In genomic region chr10:125749031-125749585, GRCm38 (mm10) we compare ENCODE assay signal across 26 mouse cellular contexts.
DNase-seq lines count a peak whose midpoint lies in the region; ATAC-seq and TF ChIP-seq lines count a peak whose summit lies in the region.
"Had no signal": no experiment of that assay in that cellular context is flagged by ENCODE, and none has a peak within 500 bp of the region (broad histone marks: within the 10 kb centered on the region; RNA-seq: fewer than 3 reads in every experiment).

No protein-coding gene starts in this region.

- H3K9me3 ChIP-seq in heart, embryonic 10.5 days: no peaks in the 10 kb centered on the region
- H3K9me3 ChIP-seq in midbrain, embryonic 11.5 days (ENCODE audit: control insufficient read depth, low read length): no peaks in the 10 kb centered on the region
- H3K9me3 ChIP-seq in midbrain, embryonic 14.5 days (ENCODE audit: control insufficient read depth, low read length): no peaks in the 10 kb centered on the region
- no peaks in the 10 kb centered on the region for H3K9me3 ChIP-seq in kidney, postnatal 0 days (replicated peaks; ENCODE audit: low read length)
- H3K9me3 ChIP-seq in midbrain, embryonic 16.5 days (replicated peaks; ENCODE audit: control insufficient read depth, low read length, poor library complexity, severe bottlenecking): no peaks in the 10 kb centered on the region
- H3K9me3 ChIP-seq in intestine, embryonic 15.5 days: no peaks in the 10 kb centered on the region
- H3K9me3 ChIP-seq: forebrain, embryonic 10.5 days; heart, embryonic 15.5 days; hindbrain, embryonic 10.5 days; liver, embryonic 12.5 days; midbrain, embryonic 13.5 days; neural tube, embryonic 15.5 days; stomach, embryonic 15.5 days had no signal

- H3K27ac ChIP-seq in heart, embryonic 10.5 days: no peak overlapping the region
- H3K27ac ChIP-seq in midbrain, embryonic 11.5 days (ENCODE audit: low read depth, low read length): no peak overlapping the region
- no peak overlapping the region for H3K27ac ChIP-seq in midbrain, embryonic 14.5 days (replicated peaks; ENCODE audit: low read depth, low read length)
- H3K27ac ChIP-seq in kidney, postnatal 0 days: no peak overlapping the region
- H3K27ac ChIP-seq in midbrain, embryonic 16.5 days (ENCODE audit: low read length): no peak overlapping the region
- no peak overlapping the region for H3K27ac ChIP-seq in intestine, embryonic 15.5 days
- H3K27ac ChIP-seq: forebrain, embryonic 10.5 days; heart, adult 2 months; heart, embryonic 15.5 days; hindbrain, embryonic 10.5 days; liver, embryonic 12.5 days; midbrain, embryonic 13.5 days; neural tube, embryonic 15.5 days; stomach, embryonic 15.5 days had no signal

- no peaks in the 10 kb centered on the region for H3K27me3 ChIP-seq in heart, embryonic 10.5 days (ENCODE audit: insufficient read depth, poor library complexity, severe bottlenecking)
- no peaks in the 10 kb centered on the region for H3K27me3 ChIP-seq in midbrain, embryonic 11.5 days (ENCODE audit: control insufficient read depth, insufficient read depth, low read length)
- H3K27me3 ChIP-seq in midbrain, embryonic 14.5 days (ENCODE audit: control insufficient read depth, insufficient read depth, low read length): no peaks in the 10 kb centered on the region
- H3K27me3 ChIP-seq in kidney, postnatal 0 days (ENCODE audit: insufficient read depth, low read length): no peaks in the 10 kb centered on the region
- no peaks in the 10 kb centered on the region for H3K27me3 ChIP-seq in splenic B cell, adult 2 months (ENCODE audit: control insufficient read depth, insufficient read depth, low read length, poor library complexity, severe bottlenecking)
- H3K27me3 ChIP-seq in midbrain, embryonic 16.5 days (ENCODE audit: control insufficient read depth, insufficient read depth, low read depth, low read length): no peaks in the 10 kb centered on the region
- H3K27me3 ChIP-seq in intestine, embryonic 15.5 days (replicated peaks): no peaks in the 10 kb centered on the region
- H3K27me3 ChIP-seq: heart, embryonic 15.5 days; liver, embryonic 12.5 days; midbrain, embryonic 13.5 days; neural tube, embryonic 15.5 days; Patski; stomach, embryonic 15.5 days had no signal

- WGBS in heart, embryonic 10.5 days: 58% methylated on average over 6 of the region's 6 CpGs
- WGBS in midbrain, embryonic 11.5 days: 75% methylated on average over 6 of the region's 6 CpGs
- WGBS in midbrain, embryonic 14.5 days: 79% methylated on average over 6 of the region's 6 CpGs
- WGBS in kidney, postnatal 0 days: 56% methylated on average over 6 of the region's 6 CpGs
- 75% methylated on average over 6 of the region's 6 CpGs for WGBS in midbrain, embryonic 16.5 days
- 67% methylated on average over 6 of the region's 6 CpGs for WGBS in intestine, embryonic 15.5 days

- TF ChIP-seq CTCF in kidney, postnatal 0 days (IDR thresholded peaks at IDR 0.05; ENCODE audit: low read depth): no peak

- intact Hi-C loops in heart, postnatal 25 days (cut with DNase I): no loop called here

- no peak for ATAC-seq in midbrain, embryonic 11.5 days (ENCODE audit: low FRiP score)
- no peak for ATAC-seq in midbrain, embryonic 14.5 days (ENCODE audit: low FRiP score, low TSS enrichment)
- ATAC-seq in kidney, postnatal 0 days (replicated peaks; ENCODE audit: low FRiP score, low read depth): 0 out of 2 replicates have a peak, but pooled peaks have one; percentile 36
- ATAC-seq in midbrain, embryonic 16.5 days: no peak
- no peak for ATAC-seq in intestine, embryonic 15.5 days
- ATAC-seq: CD4-positive, CD25-positive, alpha-beta regulatory T cell, adult 4 months; forebrain, postnatal 0 days; liver, embryonic 12.5 days; midbrain, embryonic 13.5 days; Patski had no signal

- DNase-seq in heart, embryonic 10.5 days (ENCODE audit: low spot score): peak; percentile 48
- DNase-seq in heart, postnatal 25 days (ENCODE audit: low spot score): no peak
- peak; percentile 49 for DNase-seq in midbrain, embryonic 11.5 days (ENCODE audit: low spot score, missing footprints)
- DNase-seq in midbrain, embryonic 14.5 days: no peak
- no peak for DNase-seq in kidney, postnatal 0 days (ENCODE audit: low spot score)
- DNase-seq in splenic B cell, adult 2 months (ENCODE audit: low read depth, low spot score): peak; percentile 3
- DNase-seq: adrenal gland, adult 8-10 months; cerebellum, adult 11-12 months; cerebellum, postnatal 14 days; forebrain, postnatal 0 days; heart, adult 2 months; left cerebral cortex, postnatal 4 days; lung, embryonic 14.5 days; lung, postnatal 36 days; right cerebral cortex, postnatal 25 days had no signal

- H3K9ac ChIP-seq in midbrain, embryonic 11.5 days (ENCODE audit: low read length): no peak overlapping the region
- H3K9ac ChIP-seq in midbrain, embryonic 14.5 days (replicated peaks; ENCODE audit: low read length): no peak overlapping the region
- no peak overlapping the region for H3K9ac ChIP-seq in kidney, postnatal 0 days (ENCODE audit: low read depth, low read length)
- no peak overlapping the region for H3K9ac ChIP-seq in midbrain, embryonic 16.5 days (ENCODE audit: low read depth, low read length)
- H3K9ac ChIP-seq in intestine, embryonic 15.5 days: no peak overlapping the region
- H3K9ac ChIP-seq: forebrain, postnatal 0 days; heart, embryonic 15.5 days; liver, embryonic 12.5 days; lung, embryonic 14.5 days; midbrain, embryonic 13.5 days; neural tube, embryonic 15.5 days; stomach, embryonic 15.5 days had no signal

- H3K4me1 ChIP-seq in heart, embryonic 10.5 days: no peaks in the 10 kb centered on the region
- H3K4me1 ChIP-seq in midbrain, embryonic 11.5 days (ENCODE audit: control insufficient read depth, insufficient read depth, low read length): no peaks in the 10 kb centered on the region
- H3K4me1 ChIP-seq in midbrain, embryonic 14.5 days (ENCODE audit: control insufficient read depth, insufficient read depth, low read length): no peaks in the 10 kb centered on the region
- no peaks in the 10 kb centered on the region for H3K4me1 ChIP-seq in kidney, postnatal 0 days (replicated peaks; ENCODE audit: insufficient read depth, low read length)
- no peaks in the 10 kb centered on the region for H3K4me1 ChIP-seq in midbrain, embryonic 16.5 days (ENCODE audit: control insufficient read depth, insufficient read depth, low read length)
- no peaks in the 10 kb centered on the region; the same call in 1 of the 2 replicates for H3K4me1 ChIP-seq in intestine, embryonic 15.5 days (replicated peaks)
- H3K4me1 ChIP-seq: forebrain, embryonic 10.5 days; heart, embryonic 15.5 days; liver, embryonic 12.5 days; midbrain, embryonic 13.5 days; stomach, embryonic 15.5 days had no signal

- no peak overlapping the region for H3K4me3 ChIP-seq in heart, embryonic 10.5 days
- H3K4me3 ChIP-seq in midbrain, embryonic 11.5 days (ENCODE audit: low read depth, low read length): no peak overlapping the region
- H3K4me3 ChIP-seq in midbrain, embryonic 14.5 days (replicated peaks; ENCODE audit: low read depth, low read length): no peak overlapping the region
- no peak overlapping the region for H3K4me3 ChIP-seq in kidney, postnatal 0 days (replicated peaks; ENCODE audit: low read depth, low read length)
- H3K4me3 ChIP-seq in midbrain, embryonic 16.5 days (ENCODE audit: low read depth, low read length): no peak overlapping the region
- no peak overlapping the region for H3K4me3 ChIP-seq in intestine, embryonic 15.5 days (replicated peaks)
- H3K4me3 ChIP-seq: forebrain, embryonic 10.5 days; heart, adult 2 months; heart, embryonic 15.5 days; hindbrain, embryonic 10.5 days; liver, embryonic 12.5 days; midbrain, embryonic 13.5 days; neural tube, embryonic 15.5 days; stomach, embryonic 15.5 days had no signal

- no peak overlapping the region for H3K4me2 ChIP-seq in midbrain, embryonic 11.5 days
- no peak overlapping the region for H3K4me2 ChIP-seq in midbrain, embryonic 14.5 days (ENCODE audit: low read length)
- H3K4me2 ChIP-seq in kidney, postnatal 0 days (ENCODE audit: low read length): no peak overlapping the region
- no peak overlapping the region for H3K4me2 ChIP-seq in midbrain, embryonic 16.5 days (ENCODE audit: low read length)
- no peak overlapping the region for H3K4me2 ChIP-seq in intestine, embryonic 15.5 days (replicated peaks)
- H3K4me2 ChIP-seq: heart, embryonic 15.5 days; liver, embryonic 12.5 days; lung, embryonic 14.5 days; midbrain, embryonic 13.5 days; neural tube, embryonic 15.5 days; stomach, embryonic 15.5 days had no signal

- H3K36me3 ChIP-seq in heart, embryonic 10.5 days: no peaks in the 10 kb centered on the region
- H3K36me3 ChIP-seq in midbrain, embryonic 11.5 days (ENCODE audit: control insufficient read depth, insufficient read depth, low read length): no peaks in the 10 kb centered on the region
- H3K36me3 ChIP-seq in midbrain, embryonic 14.5 days (ENCODE audit: control insufficient read depth, insufficient read depth, low read length): no peaks in the 10 kb centered on the region
- H3K36me3 ChIP-seq in kidney, postnatal 0 days (ENCODE audit: insufficient read depth, low read length): no peaks in the 10 kb centered on the region
- no peaks in the 10 kb centered on the region for H3K36me3 ChIP-seq in splenic B cell, adult 2 months (ENCODE audit: control insufficient read depth, insufficient read depth, low read length, poor library complexity, severe bottlenecking)
- no peaks in the 10 kb centered on the region for H3K36me3 ChIP-seq in midbrain, embryonic 16.5 days (ENCODE audit: control insufficient read depth, insufficient read depth, low read length)
- H3K36me3 ChIP-seq in intestine, embryonic 15.5 days: no peaks in the 10 kb centered on the region
- H3K36me3 ChIP-seq: forebrain, embryonic 10.5 days; heart, embryonic 15.5 days; hindbrain, embryonic 10.5 days; liver, embryonic 12.5 days; midbrain, embryonic 13.5 days; neural tube, embryonic 15.5 days; stomach, embryonic 15.5 days had no signal

Comparison
In these comparisons a context has a peak if more than half of its experiments do, and no peak if none do; other contexts are left out.
1. DNase-seq: peak in heart, embryonic 10.5 days (single experiment), midbrain, embryonic 11.5 days (single experiment) and splenic B cell, adult 2 months (single experiment); none in heart, postnatal 25 days (single experiment), midbrain, embryonic 14.5 days (single experiment) and kidney, postnatal 0 days (single experiment).